ENCODE assay signal across 10 mouse cellular contexts in the genomic region with DNA sequence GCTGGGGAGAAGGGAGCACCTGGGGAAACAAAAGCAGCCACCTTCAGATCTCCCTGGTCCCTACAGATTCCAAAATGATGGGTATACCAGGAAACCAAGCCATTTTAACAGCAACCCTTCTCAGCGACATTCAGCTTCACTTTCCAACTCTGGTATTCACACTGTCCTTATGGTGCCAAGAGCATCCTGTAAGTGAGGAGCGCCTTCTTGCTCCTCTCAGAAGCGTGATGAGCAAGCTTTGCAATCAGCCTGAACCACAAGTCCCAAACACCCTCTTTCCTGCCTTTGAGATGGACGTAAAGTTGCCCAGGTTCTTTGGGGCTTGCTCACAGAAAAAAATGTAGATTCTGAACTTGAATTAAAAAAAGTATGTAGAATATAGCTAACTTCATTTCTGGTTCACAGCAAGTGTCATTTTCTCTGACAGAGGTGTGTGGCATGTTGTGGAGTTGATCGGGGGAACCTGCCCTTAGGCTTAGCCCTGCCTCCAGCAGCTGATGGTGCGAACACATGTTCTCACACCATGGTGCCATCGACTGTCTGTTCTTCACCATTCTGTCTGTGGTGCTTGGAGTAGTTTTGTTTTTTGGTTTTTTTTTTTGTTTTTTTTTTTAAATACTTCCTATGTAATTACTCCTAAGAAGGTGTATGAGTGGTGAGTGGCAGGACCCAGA.
DNase-seq lines count a peak whose midpoint lies in the region; TF ChIP-seq lines count a peak whose summit lies in the region.
"Had no signal": no experiment of that assay in that cellular context is flagged by ENCODE, and none has a peak within 500 bp of the region (broad histone marks: within the 10 kb centered on the region; RNA-seq: fewer than 3 reads in every experiment).

No protein-coding gene starts in this region.

- TF ChIP-seq POLR2A in spleen, adult 2 months (IDR thresholded peaks at IDR 0.05; ENCODE audit: low read depth, low read length) = no peak

- DNase-seq in gastrocnemius, adult 2 months = no peak
- no peak for DNase-seq in gastrocnemius, adult 18-20 months (ENCODE audit: low spot score)
- DNase-seq in spleen, adult 2 months (ENCODE audit: low read depth in 1 of 2, low spot score in 2 of 2) = no peak
- DNase-seq in spleen, adult 18-20 months = no peak
- peak; percentile 65 for DNase-seq in induced T-regulatory cell, adult 2 months (ENCODE audit: low read depth)
- DNase-seq in frontal cortex, postnatal 25 days (ENCODE audit: low spot score in 2 of 2) = no peak
- DNase-seq in left cerebral cortex, postnatal 25 days (ENCODE audit: low spot score in 2 of 2) = no peak

- WGBS in spleen, adult 2 months = 80% methylated on average over 7 of the region's 7 CpGs

- peaks cover 6% of the 10 kb centered on the region; the same call in 1 of the 2 replicates for H3K4me1 ChIP-seq in spleen, adult 2 months (ENCODE audit: control insufficient read depth, insufficient read depth, insufficient read length)

- no peak for TF ChIP-seq CTCF in gastrocnemius, adult 2 months (IDR thresholded peaks at IDR 0.05)
- TF ChIP-seq CTCF in spleen, adult 2 months (IDR thresholded peaks at IDR 0.05; ENCODE audit: extremely low read depth, insufficient read depth, insufficient read length, insufficient replicate concordance) = no peak

- H3K4me3 ChIP-seq in gastrocnemius, adult 2 months = peak overlapping the region; percentile 60
- no peak overlapping the region for H3K4me3 ChIP-seq in spleen, adult 2 months (ENCODE audit: extremely low read depth, insufficient read depth, insufficient read length)
- H3K4me3 ChIP-seq: limb, embryonic 12.5 days; liver, embryonic 15.5 days had no signal

- no peaks in the 10 kb centered on the region for H3K27me3 ChIP-seq in spleen, adult 2 months (ENCODE audit: control insufficient read depth, insufficient read depth, low read length)
- H3K27me3 ChIP-seq: limb, embryonic 12.5 days; liver, embryonic 15.5 days had no signal

- intact Hi-C loops in gastrocnemius, adult 2 months (cut with DNase I) = no loop called here
- intact Hi-C loops in left cerebral cortex, postnatal 25 days (cut with DNase I) = no loop called here

- peak overlapping the region; percentile 76 for H3K27ac ChIP-seq in gastrocnemius, adult 2 months
- H3K27ac ChIP-seq in spleen, adult 2 months (ENCODE audit: insufficient read depth, low read length) = 0 out of 2 replicates have a peak overlapping the region, but pooled peaks have one; percentile 9
- H3K27ac ChIP-seq: liver, embryonic 15.5 days; macrophage had no signal

- no peaks in the 10 kb centered on the region for H3K36me3 ChIP-seq in spleen, adult 2 months (ENCODE audit: control insufficient read depth, insufficient read depth, low read length)
- H3K36me3 ChIP-seq: limb, embryonic 12.5 days; liver, embryonic 15.5 days had no signal
